Mouse (Mus musculus) cerebellum, adult 2 months (tissue): ENCODE measurements around the gene Chdh.

Experiments
- CTCF ChIP-seq: fragments of 200-500 bp; IDR thresholded peaks from 2 replicates; pipeline ENCODE4 v1.5.1; 2011; ENCODE audit warnings: low read depth, mild to moderate bottlenecking, control low read depth, low read length, moderate library complexity, borderline replicate concordance; ENCODE audit not compliant: insufficient read depth
- POLR2A ChIP-seq: fragments of 200-500 bp; IDR thresholded peaks from 2 replicates; pipeline ENCODE4 v1.6.1; 2011; ENCODE audit warnings: low read length, control low read depth, borderline replicate concordance; ENCODE audit not compliant: insufficient read depth

DNA sequence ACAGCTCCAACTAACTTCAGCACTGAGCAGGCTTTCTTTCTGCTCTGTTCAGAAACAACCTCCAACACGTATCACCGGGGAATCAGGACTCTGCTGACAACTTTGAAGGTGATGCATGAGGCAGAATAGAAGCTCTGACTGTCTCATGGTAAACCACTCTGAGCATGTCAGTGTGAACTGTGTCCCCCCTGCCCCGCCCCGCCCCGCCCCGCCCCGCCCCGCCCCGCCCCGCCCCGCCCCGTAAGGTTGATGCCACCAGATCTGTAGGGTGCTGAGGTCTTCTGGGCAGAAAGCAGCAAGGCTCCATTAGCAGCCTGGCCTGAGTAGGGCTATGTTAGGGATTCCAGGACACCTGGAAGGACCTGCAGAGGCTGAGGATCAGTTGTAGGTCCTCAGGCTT lies 57.9 kb downstream of the Chdh start:
- TF ChIP-seq CTCF (no peak), POLR2A (no peak)
